Mouse (Mus musculus): Measurements from ENCODE around the gene BC055324. TPM values are rescaled to one million over a fixed set of nuclear protein-coding genes. Genes with fewer than 3 reads are reported as not detected.

The BC055324 gene
- polyA plus RNA-seq, 2 experiments = 19.6 to 21.1 TPM

- no peaks in the 10 kb centered on the region for H3K9me3 ChIP-seq (ENCODE audit: control insufficient read depth, low read length)
- no peak for ATAC-seq (ENCODE audit: low FRiP score, low read depth)
- H3K36me3 ChIP-seq (ENCODE audit: control insufficient read depth, insufficient read depth, low read length) = no peaks in the 10 kb centered on the region
- WGBS = 79% methylated on average over 6 of the region's 6 CpGs
- no peak overlapping the region for H3K27ac ChIP-seq (replicated peaks; ENCODE audit: low read depth, low read length)
- H3K9ac ChIP-seq (ENCODE audit: low read depth, low read length, severe bottlenecking) = no peak overlapping the region
- no peaks in the 10 kb centered on the region for H3K4me1 ChIP-seq (ENCODE audit: control insufficient read depth, insufficient read depth, low read length)
- no peak for TF ChIP-seq POLR2A (IDR thresholded peaks at IDR 0.05; ENCODE audit: borderline replicate concordance, extremely low read depth, insufficient read depth, insufficient read length)
- H3K27me3 ChIP-seq (ENCODE audit: control insufficient read depth, insufficient read depth, low read length) = no peaks in the 10 kb centered on the region
- no peak for DNase-seq (ENCODE audit: low spot score)
- no peak overlapping the region for H3K4me2 ChIP-seq (replicated peaks; ENCODE audit: low read depth, low read length, severe bottlenecking)
- no peak overlapping the region for H3K4me3 ChIP-seq (replicated peaks; ENCODE audit: low read length)
These were observed 25.2 kb upstream of the BC055324 start for GRCm38 (mm10) chr1:164019789-164020188.

GRCm38 (mm10) chr1:164018221-164018896 lies 23.8 kb upstream of the BC055324 start:
- Histone ChIP-seq H3K4me2 (replicated peaks; ENCODE audit: low read depth, low read length, severe bottlenecking) (no peak overlapping the region), H3K27me3 (ENCODE audit: control insufficient read depth, insufficient read depth, low read length) (no peaks in the 10 kb centered on the region), H3K4me1 (ENCODE audit: control insufficient read depth, insufficient read depth, low read length) (no peaks in the 10 kb centered on the region), H3K36me3 (ENCODE audit: control insufficient read depth, insufficient read depth, low read length) (no peaks in the 10 kb centered on the region), H3K27ac (replicated peaks; ENCODE audit: low read depth, low read length) (no peak overlapping the region), H3K4me3 (replicated peaks; ENCODE audit: low read length) (no peak overlapping the region), H3K9me3 (ENCODE audit: control insufficient read depth, low read length) (no peaks in the 10 kb centered on the region), H3K9ac (ENCODE audit: low read depth, low read length, severe bottlenecking) (no peak overlapping the region)
- DNase-seq (ENCODE audit: low spot score) (no peak), ATAC-seq (ENCODE audit: low FRiP score, low read depth) (no peak)
- TF ChIP-seq POLR2A (IDR thresholded peaks at IDR 0.05; ENCODE audit: borderline replicate concordance, extremely low read depth, insufficient read depth, insufficient read length) = no peak
- WGBS = 80% methylated on average over 16 of the region's 16 CpGs

- H3K27ac ChIP-seq (replicated peaks; ENCODE audit: low read depth, low read length) = no peak overlapping the region
- no peak overlapping the region for H3K9ac ChIP-seq (ENCODE audit: low read depth, low read length, severe bottlenecking)
- no peak for ATAC-seq (ENCODE audit: low FRiP score, low read depth)
- no peak for TF ChIP-seq POLR2A (IDR thresholded peaks at IDR 0.05; ENCODE audit: borderline replicate concordance, extremely low read depth, insufficient read depth, insufficient read length)
- no peaks in the 10 kb centered on the region for H3K36me3 ChIP-seq (ENCODE audit: control insufficient read depth, insufficient read depth, low read length)
- no peaks in the 10 kb centered on the region for H3K27me3 ChIP-seq (ENCODE audit: control insufficient read depth, insufficient read depth, low read length)
- H3K4me1 ChIP-seq (ENCODE audit: control insufficient read depth, insufficient read depth, low read length) = no peaks in the 10 kb centered on the region
- no peak for DNase-seq (ENCODE audit: low spot score)
- H3K9me3 ChIP-seq (ENCODE audit: control insufficient read depth, low read length) = no peaks in the 10 kb centered on the region
- H3K4me2 ChIP-seq (replicated peaks; ENCODE audit: low read depth, low read length, severe bottlenecking) = no peak overlapping the region
- 70% methylated on average over 1 of the region's 1 CpGs for WGBS
- no peak overlapping the region for H3K4me3 ChIP-seq (replicated peaks; ENCODE audit: low read length)
These were observed 20.0 kb upstream of the BC055324 start for GRCm38 (mm10) chr1:164014616-164015015.

GRCm38 (mm10) chr1:164009235-164009634 lies 14.6 kb upstream of the BC055324 start:
- H3K36me3 ChIP-seq (ENCODE audit: control insufficient read depth, insufficient read depth, low read length) = no peaks in the 10 kb centered on the region
- H3K9me3 ChIP-seq (ENCODE audit: control insufficient read depth, low read length) = no peaks in the 10 kb centered on the region
- ATAC-seq (ENCODE audit: low FRiP score, low read depth) = no peak
- no peaks in the 10 kb centered on the region for H3K27me3 ChIP-seq (ENCODE audit: control insufficient read depth, insufficient read depth, low read length)
- H3K4me2 ChIP-seq (replicated peaks; ENCODE audit: low read depth, low read length, severe bottlenecking) = no peak overlapping the region
- DNase-seq (ENCODE audit: low spot score) = no peak
- 42% methylated on average over 2 of the region's 2 CpGs for WGBS
- no peak for TF ChIP-seq POLR2A (IDR thresholded peaks at IDR 0.05; ENCODE audit: borderline replicate concordance, extremely low read depth, insufficient read depth, insufficient read length)
- H3K4me3 ChIP-seq (replicated peaks; ENCODE audit: low read length) = no peak overlapping the region
- no peaks in the 10 kb centered on the region for H3K4me1 ChIP-seq (ENCODE audit: control insufficient read depth, insufficient read depth, low read length)
- no peak overlapping the region for H3K27ac ChIP-seq (replicated peaks; ENCODE audit: low read depth, low read length)
- H3K9ac ChIP-seq (ENCODE audit: low read depth, low read length, severe bottlenecking) = no peak overlapping the region

- no peaks in the 10 kb centered on the region for H3K4me1 ChIP-seq (ENCODE audit: control insufficient read depth, insufficient read depth, low read length)
- H3K4me2 ChIP-seq (replicated peaks; ENCODE audit: low read depth, low read length, severe bottlenecking) = no peak overlapping the region
- no peak overlapping the region for H3K4me3 ChIP-seq (replicated peaks; ENCODE audit: low read length)
- H3K36me3 ChIP-seq (ENCODE audit: control insufficient read depth, insufficient read depth, low read length) = no peaks in the 10 kb centered on the region
- no peak for TF ChIP-seq POLR2A (IDR thresholded peaks at IDR 0.05; ENCODE audit: borderline replicate concordance, extremely low read depth, insufficient read depth, insufficient read length)
- 80% methylated on average over 3 of the region's 3 CpGs for WGBS
- no peak overlapping the region for H3K27ac ChIP-seq (replicated peaks; ENCODE audit: low read depth, low read length)
- H3K27me3 ChIP-seq (ENCODE audit: control insufficient read depth, insufficient read depth, low read length) = no peaks in the 10 kb centered on the region
- no peak overlapping the region for H3K9ac ChIP-seq (ENCODE audit: low read depth, low read length, severe bottlenecking)
- ATAC-seq (ENCODE audit: low FRiP score, low read depth) (no peak), DNase-seq (ENCODE audit: low spot score) (no peak)
- H3K9me3 ChIP-seq (ENCODE audit: control insufficient read depth, low read length) = no peaks in the 10 kb centered on the region
These were observed 9.7 kb upstream of the BC055324 start for GRCm38 (mm10) chr1:164004311-164004710.

Measured in limb, embryonic 14.5 days (tissue).